ENCODE assay signal across 7 mouse cellular contexts in genomic region chr2:133430741-133431438, GRCm38 (mm10).
DNase-seq lines count a peak whose midpoint lies in the region; ATAC-seq lines count a peak whose summit lies in the region.

No protein-coding gene starts in this region.

- no peak for ATAC-seq in midbrain, embryonic 14.5 days (ENCODE audit: low FRiP score, low TSS enrichment)
- ATAC-seq in midbrain, embryonic 13.5 days: no peak
- peak; percentile 62 for ATAC-seq in liver, embryonic 16.5 days (ENCODE audit: low read depth)

- H3K4me3 ChIP-seq in midbrain, embryonic 14.5 days (replicated peaks; ENCODE audit: low read depth, low read length): no peak overlapping the region
- no peak overlapping the region for H3K4me3 ChIP-seq in midbrain, embryonic 13.5 days (replicated peaks)
- H3K4me3 ChIP-seq in liver, embryonic 16.5 days (ENCODE audit: low read depth, low read length): no peak overlapping the region

- no peaks in the 10 kb centered on the region for H3K36me3 ChIP-seq in midbrain, embryonic 14.5 days (ENCODE audit: control insufficient read depth, insufficient read depth, low read length)
- H3K36me3 ChIP-seq in midbrain, embryonic 13.5 days: no peaks in the 10 kb centered on the region
- no peaks in the 10 kb centered on the region for H3K36me3 ChIP-seq in liver, embryonic 16.5 days (ENCODE audit: control insufficient read depth, insufficient read depth)

- H3K4me2 ChIP-seq in midbrain, embryonic 14.5 days (ENCODE audit: low read length): no peak overlapping the region
- H3K4me2 ChIP-seq in midbrain, embryonic 13.5 days (replicated peaks): no peak overlapping the region
- H3K4me2 ChIP-seq in liver, embryonic 16.5 days (ENCODE audit: low read depth, low read length): no peak overlapping the region

- no peaks in the 10 kb centered on the region for H3K9me3 ChIP-seq in midbrain, embryonic 14.5 days (ENCODE audit: control insufficient read depth, low read length)
- no peaks in the 10 kb centered on the region for H3K9me3 ChIP-seq in midbrain, embryonic 13.5 days
- no peaks in the 10 kb centered on the region for H3K9me3 ChIP-seq in liver, embryonic 16.5 days (replicated peaks; ENCODE audit: control insufficient read depth, low read length)

- peak; percentile 50 for DNase-seq in midbrain, embryonic 14.5 days
- peak; percentile 44 for DNase-seq in adrenal gland, postnatal 25 days
- DNase-seq in heart, adult 8-10 months (ENCODE audit: low spot score): peak; percentile 29
- no peak for DNase-seq in frontal cortex, postnatal 14 days (ENCODE audit: low spot score in 2 of 2)
- DNase-seq in thymus, postnatal 0 days (ENCODE audit: low spot score): no peak

- WGBS in midbrain, embryonic 14.5 days: 49% methylated on average over 4 of the region's 4 CpGs
- 45% methylated on average over 4 of the region's 4 CpGs for WGBS in midbrain, embryonic 13.5 days
- WGBS in liver, embryonic 16.5 days (ENCODE audit: insufficient replicate concordance): 13% methylated on average over 4 of the region's 4 CpGs

- H3K27ac ChIP-seq in midbrain, embryonic 14.5 days (replicated peaks; ENCODE audit: low read depth, low read length): no peak overlapping the region
- H3K27ac ChIP-seq in midbrain, embryonic 13.5 days: no peak overlapping the region
- peak overlapping the region; percentile 39; the same call in 1 of the 2 replicates for H3K27ac ChIP-seq in liver, embryonic 16.5 days (ENCODE audit: low read length)

- no peak overlapping the region for H3K9ac ChIP-seq in midbrain, embryonic 14.5 days (replicated peaks; ENCODE audit: low read length)
- no peak overlapping the region for H3K9ac ChIP-seq in midbrain, embryonic 13.5 days (replicated peaks)
- no peak overlapping the region for H3K9ac ChIP-seq in liver, embryonic 16.5 days (ENCODE audit: low read depth, low read length)

- no peaks in the 10 kb centered on the region for H3K27me3 ChIP-seq in midbrain, embryonic 14.5 days (ENCODE audit: control insufficient read depth, insufficient read depth, low read length)
- no peaks in the 10 kb centered on the region for H3K27me3 ChIP-seq in midbrain, embryonic 13.5 days
- H3K27me3 ChIP-seq in liver, embryonic 16.5 days (ENCODE audit: control insufficient read depth, insufficient read depth, low read depth, low read length): no peaks in the 10 kb centered on the region

- no peaks in the 10 kb centered on the region for H3K4me1 ChIP-seq in midbrain, embryonic 14.5 days (ENCODE audit: control insufficient read depth, insufficient read depth, low read length)
- no peaks in the 10 kb centered on the region for H3K4me1 ChIP-seq in midbrain, embryonic 13.5 days (replicated peaks)
- H3K4me1 ChIP-seq in liver, embryonic 16.5 days (ENCODE audit: control insufficient read depth, low read depth, low read length): peaks cover 33% of the 10 kb centered on the region

Comparison
In these comparisons a context has a peak if more than half of its experiments do, and no peak if none do; other contexts are left out.
1. DNase-seq: peak in midbrain, embryonic 14.5 days (single experiment), adrenal gland, postnatal 25 days (single experiment) and heart, adult 8-10 months (single experiment); none in frontal cortex, postnatal 14 days (0 of 2) and thymus, postnatal 0 days (single experiment).